Mouse (Mus musculus) cerebellum, adult 8-10 months (tissue): ENCODE measurements around the gene Gsk3a.
A peak's percentile ranks its signal among the peaks of the same experiment; 100 is the strongest.

Experiments
- DNase-seq: peaks from one replicate; pipeline ENCODE4 v3.0.0; 2022

Gsk3a gene

GRCm38 (mm10) chr7:25181331-25181790 lies 56.3 kb downstream of the Gsk3a start:
- peak; percentile 48 for DNase-seq

- DNase-seq = no peak
Measured at GRCm38 (mm10) chr7:25180512-25180911, 57.1 kb downstream of the Gsk3a start.

GRCm38 (mm10) chr7:25179606-25180161 lies 58.0 kb downstream of the Gsk3a start, which contains the start of gene Pou2f2:
Pou2f2 (minus strand) TSS chr7:25179726.
- peak; percentile 85 for DNase-seq

GRCm38 (mm10) chr7:25178787-25179605 lies 58.7 kb downstream of the Gsk3a start:
- DNase-seq = peak; percentile 40

- no peak for DNase-seq
Measured at GRCm38 (mm10) chr7:25178317-25178716, 59.3 kb downstream of the Gsk3a start.
